Mouse (Mus musculus) embryo, embryonic 11.5 days (tissue): Measurements from ENCODE around the gene Atrnl1.

Experiments
- DNase-seq: peaks from one replicate; pipeline ENCODE4 v3.0.0-alpha.2; 2012; ENCODE audit warnings: low read depth, low spot score

The Atrnl1 gene

DNA sequence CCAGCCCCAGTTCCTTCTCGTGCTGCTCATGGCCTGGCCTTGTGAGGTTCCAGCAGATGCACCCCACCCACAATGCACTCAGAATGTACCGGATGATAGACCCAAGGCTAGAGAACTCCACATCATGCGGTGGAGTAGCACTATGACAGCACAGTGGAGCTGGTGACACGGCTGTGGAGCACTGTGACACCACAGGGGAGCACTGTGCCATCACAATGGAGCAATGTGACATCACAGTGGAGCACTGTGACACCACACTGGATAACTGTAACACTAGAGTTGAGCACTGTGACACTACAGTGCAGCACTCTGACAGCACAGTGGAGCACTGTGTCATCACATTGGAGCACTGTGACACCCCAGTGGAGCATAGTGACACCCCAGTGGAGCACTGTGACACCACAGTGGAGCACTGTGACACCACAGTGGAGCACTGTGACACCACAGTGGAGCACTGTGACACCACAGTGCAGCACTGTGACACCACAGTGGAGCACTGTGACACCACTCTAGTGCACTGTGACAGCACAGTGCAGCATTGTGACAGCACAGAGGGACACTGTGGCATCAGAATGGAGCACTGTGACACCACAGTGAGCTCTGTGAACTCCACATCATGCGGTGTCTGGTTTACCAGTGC is 502.4 kb downstream of the Atrnl1 start:
- DNase-seq = no peak

DNA sequence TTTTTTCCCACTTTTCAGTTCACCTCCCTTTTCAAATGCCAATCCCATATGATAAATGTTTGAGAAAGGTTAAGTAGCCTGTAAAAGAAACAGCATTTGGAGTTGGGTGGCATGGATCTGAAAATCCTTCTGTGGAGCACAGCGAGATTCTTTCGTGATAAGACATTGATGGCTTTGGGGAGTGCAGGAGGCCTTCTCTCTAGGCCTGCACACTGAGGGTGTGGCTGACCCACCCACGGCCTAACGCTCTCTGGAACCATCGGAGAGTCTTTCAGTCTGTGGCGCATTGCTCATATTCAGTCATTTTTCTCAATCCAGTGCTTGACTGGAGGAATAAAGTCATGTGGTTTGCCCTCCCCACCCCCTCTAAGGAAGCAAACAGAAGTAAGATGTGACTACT is 506.8 kb downstream of the Atrnl1 start:
- DNase-seq = no peak

DNA sequence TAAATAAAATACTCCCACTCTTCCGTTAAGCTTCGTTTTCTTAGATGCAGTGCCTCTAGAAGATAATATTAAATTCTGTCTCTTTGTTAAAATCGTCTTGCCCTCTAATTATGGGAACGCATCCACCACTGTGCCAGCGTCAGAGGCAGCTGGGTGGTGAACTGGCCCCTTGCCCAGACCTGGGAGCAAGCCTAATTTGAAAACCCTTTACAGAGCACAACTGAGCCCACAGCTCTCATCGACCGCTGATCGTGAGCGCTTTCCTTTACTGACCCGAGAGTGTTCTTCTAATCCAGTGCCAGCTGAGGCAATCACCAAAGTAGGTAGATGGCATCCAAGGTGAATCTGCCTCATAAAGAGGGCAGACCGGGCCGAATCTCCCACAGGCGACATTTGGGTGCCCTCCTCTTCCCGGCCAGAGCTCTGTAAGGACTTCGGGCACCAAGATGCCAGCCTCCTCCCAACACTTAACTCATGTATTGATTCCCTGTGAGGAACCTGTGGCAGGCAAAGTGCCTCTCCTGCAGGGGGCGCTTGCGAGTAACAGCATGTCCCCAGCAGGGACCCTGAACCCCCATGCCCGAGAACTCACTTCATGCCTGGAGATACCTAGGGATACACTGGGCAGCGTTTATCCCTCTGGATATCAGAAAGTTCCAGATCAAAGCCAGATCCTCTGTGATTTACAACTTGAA is 507.5 kb downstream of the Atrnl1 start:
- no peak for DNase-seq

DNA sequence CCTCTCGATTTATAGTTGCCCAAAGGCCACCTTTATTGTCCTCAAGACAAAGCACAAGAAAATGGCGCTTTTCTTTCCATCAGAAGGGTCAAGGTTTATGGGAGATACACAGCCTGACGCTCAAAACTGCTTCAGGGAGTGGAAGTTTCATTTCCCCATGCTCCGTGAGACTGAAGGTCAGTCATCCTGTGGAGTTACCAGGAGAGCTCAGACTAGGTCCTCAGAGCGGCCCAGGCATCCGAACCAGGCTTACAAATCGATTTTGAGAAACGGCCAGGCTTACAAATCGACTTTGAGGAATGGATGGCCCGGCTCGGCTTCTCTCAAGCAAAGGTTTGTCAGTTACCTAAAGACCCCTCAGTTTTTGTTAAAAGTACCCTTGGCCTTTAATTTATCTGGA is 508.0 kb downstream of the Atrnl1 start:
- DNase-seq = no peak

DNA sequence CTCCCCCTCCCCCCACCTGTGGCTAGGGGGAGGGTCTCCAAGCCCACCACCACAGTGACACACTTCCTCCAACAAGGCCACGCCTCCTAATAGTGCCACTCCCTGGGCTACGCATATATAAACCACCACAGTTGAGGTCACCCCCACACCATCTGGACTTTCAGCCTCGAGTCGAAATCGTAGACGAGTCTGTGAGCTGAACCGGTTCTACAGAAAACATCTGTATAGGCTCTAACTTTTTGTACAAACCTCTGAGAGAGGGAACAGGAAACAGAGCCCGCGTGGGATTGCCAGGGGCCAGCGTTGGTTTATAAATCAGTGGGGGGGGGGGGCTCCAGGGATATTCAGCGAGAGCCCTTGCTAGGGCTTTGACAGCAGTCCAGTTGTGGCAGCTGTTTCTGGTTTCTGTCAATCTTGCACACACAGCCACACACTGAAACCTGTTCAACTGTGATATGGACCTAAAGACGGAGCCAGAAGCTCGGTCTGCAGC is 508.9 kb downstream of the Atrnl1 start:
- peak; percentile 50 for DNase-seq

DNA sequence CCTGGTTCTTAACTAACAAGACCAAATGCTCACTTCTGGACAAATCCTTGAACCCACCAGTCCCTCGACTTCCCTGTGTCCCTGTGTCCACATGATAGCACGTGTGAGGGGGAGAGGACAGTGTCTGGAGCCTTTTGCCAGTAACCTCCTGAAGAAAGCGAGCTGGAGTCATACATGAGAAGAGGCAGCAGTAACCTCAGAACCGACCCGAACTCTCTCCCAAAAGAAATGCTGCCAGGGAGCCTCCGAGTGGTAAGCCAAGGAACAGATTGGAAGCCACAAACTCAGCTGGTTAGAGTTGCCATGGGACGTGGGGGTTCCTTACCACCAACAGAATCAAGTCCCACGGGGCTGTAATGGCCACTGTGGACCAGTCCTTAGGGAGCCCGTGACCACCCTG is 509.8 kb downstream of the Atrnl1 start:
- DNase-seq = no peak

DNA sequence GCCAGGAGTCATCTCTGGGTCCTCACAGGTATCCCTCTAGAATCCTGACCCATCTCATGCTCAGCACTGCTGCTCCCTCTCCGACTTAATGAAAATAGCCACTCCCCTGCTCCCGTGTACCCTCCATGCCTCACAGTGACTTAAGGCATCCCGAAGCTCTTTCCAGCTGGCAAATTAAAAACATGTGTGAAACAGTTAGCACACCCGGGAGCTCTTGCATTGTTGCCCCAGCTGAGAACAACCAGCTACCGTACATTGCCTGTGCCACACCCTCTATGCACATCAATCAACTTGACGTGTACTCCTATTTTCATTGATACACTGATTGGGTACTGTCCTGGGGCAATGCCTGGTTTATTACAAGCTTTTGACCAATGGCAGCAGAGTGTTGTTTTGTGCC is 510.8 kb downstream of the Atrnl1 start:
- no peak for DNase-seq

DNA sequence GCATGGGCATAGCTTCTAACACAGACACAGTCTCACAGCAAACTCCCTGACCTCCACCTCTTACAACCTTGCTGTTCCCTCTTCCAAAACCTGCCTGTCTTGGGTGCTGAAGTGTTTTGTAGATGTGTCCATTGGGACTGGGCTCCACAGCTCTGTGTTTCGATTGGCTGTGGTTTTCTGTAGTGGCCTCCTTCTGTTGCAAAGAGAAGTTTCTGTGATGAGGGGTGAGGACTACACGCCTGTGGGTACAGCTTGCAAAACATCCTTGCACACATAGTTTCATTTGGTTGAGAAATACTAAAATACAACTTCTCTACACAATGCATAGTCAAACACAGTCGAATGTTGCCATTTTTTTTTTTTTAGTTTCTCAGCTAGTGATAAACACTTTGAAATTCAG is 512.8 kb downstream of the Atrnl1 start:
- no peak for DNase-seq

DNA sequence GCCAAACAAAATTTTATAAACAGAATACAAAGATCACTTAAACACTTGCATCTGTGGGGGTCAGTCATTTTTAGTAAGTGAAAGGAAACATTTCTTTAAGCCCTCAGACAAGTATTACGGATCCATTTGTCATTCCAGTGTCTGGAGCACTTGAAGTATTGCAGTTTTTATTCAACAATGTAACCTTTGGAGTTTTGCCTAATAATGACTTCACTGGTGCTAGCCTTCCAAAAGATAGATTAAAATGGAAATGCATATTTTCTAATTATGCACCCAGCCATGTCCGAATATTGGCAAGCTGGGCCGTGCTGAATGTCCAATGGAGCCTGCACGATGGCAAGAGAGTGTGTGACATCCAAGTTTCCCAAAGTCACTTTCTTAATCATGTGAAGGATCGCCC is 513.7 kb downstream of the Atrnl1 start:
- no peak for DNase-seq

DNA sequence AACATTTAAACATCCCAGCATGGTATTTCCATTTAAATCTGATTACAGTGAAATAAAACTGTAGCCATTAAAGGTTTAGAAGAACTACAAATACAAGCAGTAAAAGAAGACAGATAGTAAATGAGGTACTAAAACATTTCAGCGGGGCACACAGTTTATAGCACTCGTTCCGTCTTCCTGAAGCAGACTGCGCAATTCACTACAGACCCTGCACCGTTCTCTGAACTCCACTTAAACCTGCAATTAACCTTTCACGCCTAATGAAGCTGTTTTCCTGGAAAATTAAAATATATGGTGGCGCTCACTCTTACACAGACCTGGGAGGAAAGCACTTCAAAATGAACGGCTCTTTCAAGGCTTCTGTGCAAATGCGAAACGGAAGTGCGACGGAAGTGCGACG is 514.2 kb downstream of the Atrnl1 start:
- no peak for DNase-seq

DNA sequence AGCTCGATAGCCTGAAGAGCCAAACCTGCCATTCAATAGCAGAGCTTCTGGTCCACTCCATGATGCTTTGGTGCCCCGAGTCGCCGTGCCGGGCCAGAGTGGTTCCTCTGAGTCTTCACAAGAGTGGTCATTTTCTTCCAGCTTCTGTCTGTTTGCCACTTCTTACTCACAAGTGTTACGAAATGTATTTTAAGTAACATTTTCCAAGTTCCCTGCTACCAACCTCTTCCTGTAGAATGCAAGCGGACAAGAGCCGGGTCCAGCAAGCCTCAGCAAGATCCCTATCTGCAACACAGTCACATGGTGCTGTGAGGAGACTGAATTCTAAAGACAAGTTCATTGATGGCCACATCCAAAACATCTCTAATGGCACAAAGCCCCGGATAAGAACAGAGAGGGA is 521.1 kb downstream of the Atrnl1 start:
- DNase-seq = no peak

DNA sequence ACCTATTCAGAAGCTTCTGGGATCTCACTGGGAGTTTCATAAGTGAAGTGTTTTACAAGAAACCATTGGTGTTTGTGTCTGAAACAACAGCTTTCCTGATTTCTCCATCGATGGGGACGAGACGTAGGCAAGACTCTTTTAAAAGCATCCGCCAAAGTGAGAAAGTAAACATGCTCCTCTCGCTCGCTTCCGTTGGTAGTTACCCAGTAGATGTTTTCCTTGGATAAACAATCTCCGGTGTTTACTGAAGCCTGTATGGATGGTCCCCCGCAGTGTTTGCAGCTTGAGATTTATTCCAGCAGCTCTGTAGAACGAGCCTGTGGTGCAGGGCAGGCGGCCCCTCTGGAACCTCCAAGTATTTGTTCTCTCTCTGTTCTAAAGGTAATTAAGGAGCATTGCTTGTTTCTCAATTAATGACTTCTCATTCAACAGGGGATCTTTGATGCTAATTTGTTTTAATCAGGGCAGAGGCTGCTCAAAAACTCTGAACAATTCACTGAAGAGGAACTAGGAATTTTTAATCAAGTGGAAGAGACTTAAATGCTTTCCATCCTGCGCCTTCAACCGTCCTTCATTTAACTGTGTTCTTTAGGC is 529.5 kb downstream of the Atrnl1 start:
- DNase-seq = no peak

DNA sequence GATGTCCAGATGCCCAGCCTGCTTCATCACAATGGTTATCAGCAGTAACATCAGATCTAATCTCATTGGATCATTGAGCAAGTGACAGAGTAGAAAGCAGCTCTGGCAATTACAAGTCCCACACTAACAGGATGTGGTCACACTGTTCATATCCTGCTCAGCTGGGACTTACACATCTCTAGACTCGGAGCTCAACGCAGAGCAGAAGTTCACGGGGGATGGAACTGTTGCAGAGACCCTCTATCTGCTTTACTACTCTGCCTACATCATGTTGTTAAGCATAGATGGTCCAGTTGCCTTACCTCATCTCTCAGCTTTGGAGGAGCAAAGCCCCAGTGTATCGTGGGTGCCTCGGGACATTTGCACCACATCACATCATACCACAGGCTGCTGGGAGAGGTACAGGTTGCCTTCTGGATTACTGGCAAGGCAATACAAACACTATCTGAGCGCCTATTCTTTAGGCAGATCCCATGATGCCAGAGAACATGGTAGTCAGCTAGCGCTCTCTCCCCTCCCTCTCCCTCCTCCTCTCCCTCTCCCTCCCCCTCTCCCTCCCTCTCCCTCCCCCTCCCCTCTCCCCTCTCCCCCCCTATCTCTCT is 533.1 kb downstream of the Atrnl1 start:
- DNase-seq = no peak

DNA sequence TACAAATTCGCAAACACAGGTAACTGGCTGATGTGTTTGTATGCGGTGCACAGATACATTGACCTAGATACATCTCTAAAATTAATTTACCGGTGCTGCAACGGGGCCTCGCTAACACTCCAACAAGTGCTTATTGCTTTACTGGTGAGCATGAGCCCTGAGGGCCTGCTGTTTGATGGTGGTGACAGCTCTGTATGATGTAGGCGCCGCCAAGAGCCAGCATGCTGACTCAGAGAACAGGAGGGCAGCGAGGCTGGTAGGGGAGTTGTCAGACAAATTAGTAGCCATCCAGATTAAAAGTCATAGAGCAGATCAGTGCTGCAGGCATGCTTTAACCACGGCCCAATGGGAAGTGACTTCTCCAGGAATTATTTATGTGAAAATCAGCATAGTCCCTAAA is 534.7 kb downstream of the Atrnl1 start:
- no peak for DNase-seq

DNA sequence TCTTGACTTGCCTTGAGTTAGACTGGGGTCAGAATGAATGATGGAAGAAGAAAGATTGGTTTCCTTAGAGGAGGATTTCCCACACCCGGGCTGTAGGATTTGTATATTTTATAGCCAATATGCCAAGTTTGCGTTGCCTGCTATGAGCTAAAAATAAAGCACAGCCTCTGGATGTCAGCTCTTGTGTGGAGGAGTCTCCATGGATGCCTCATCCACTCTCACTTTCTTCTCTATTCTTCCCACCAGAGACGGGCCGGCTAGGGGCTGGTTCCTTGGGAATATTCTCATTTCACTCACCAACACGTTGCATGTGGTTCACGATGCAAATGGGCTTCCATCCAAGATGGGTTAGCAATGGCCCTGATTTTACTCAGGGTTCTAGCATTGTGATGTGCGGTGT is 540.4 kb downstream of the Atrnl1 start:
- no peak for DNase-seq

DNA sequence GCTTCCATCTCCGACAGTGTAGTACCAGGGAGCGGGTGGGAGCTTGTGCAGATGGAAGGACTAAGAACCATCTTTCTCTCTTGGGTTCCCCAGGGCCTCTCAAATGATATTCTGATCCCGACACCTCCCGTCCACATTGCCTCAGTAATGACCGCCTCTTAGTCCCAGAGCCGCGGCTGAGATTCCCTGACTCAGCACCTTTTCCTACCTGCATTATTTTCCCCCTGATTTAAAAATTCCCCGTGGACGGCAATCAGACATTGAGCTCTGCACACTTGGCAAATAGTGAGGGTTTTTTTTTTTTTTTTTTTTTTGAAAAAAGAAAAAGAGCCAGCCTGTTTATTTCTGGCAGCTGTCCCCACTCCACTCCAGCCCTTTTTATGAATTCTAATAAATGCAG is 550.7 kb downstream of the Atrnl1 start:
- DNase-seq = no peak

DNA sequence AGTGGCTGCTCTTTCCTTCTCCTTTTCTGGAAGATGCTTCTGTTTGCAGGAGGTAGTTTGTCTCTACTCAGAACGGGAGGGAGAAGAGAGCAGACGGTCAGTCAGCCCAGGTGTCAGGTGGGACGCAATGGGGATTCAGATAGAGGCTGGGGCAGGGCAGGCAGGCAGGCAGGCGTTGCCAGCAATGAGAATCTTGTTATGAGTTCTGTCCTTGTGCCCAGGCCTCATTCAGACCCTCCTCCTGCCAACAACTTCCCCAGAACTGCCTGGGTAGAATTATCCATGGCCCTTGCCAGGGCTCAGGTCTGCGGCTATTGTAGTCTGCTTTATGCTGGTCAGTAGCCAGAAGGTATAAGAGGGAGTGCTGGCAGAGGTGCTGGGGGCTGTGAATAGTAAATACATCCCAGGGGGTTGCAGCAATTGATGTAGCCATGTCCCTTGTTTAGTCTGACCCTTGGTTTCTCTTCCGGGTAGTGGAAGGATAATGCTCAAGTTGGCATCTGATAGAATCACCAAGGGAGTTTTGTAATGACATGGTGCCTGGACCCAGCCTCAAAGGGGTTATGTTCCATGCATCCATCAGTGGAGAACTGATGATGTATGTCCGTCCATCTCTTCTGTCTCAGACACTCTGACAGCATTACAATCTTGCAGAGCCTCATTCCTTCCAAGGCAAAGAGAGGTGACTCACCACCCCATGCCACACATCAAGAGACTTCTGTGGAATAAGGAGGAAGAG is 554.2 kb downstream of the Atrnl1 start:
- no peak for DNase-seq

DNA sequence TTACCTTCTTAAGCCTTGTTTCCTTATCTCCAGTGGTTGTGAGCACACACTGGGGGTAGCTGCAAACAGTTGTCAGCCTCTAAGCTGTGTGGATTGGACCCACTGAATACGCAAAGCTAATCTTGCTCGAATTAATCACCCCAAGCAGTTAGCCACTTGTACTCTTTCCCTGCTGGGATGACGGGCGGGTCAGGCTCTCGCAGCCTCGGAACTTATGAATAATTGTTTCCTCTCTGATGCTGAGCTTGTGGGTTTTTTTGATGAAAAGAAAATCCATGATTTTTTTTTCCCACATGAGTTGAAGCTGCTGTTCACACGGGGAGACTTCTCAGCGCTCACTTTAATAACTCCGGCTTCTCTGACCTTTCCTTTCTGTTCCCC is 554.8 kb downstream of the Atrnl1 start:
- DNase-seq = no peak

DNA sequence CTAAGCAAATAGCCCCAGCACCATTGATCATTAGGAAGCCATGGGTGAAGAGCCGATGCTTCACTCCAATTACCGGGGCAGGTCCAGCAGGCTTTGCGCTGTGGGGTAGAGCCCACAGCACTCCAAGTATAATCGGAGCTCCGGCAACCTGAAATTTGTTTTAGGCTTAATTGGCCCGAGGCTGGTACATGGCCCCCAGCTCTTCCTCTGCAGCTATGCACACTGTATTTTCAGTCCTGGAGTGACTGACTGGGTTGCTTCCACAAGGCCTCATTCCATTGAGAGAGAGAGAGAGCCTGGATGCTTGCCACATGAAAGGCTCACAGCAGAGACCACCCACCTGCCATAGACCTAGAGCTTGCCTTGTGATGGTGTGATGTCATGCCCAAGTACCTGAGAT is 555.3 kb downstream of the Atrnl1 start:
- no peak for DNase-seq

DNA sequence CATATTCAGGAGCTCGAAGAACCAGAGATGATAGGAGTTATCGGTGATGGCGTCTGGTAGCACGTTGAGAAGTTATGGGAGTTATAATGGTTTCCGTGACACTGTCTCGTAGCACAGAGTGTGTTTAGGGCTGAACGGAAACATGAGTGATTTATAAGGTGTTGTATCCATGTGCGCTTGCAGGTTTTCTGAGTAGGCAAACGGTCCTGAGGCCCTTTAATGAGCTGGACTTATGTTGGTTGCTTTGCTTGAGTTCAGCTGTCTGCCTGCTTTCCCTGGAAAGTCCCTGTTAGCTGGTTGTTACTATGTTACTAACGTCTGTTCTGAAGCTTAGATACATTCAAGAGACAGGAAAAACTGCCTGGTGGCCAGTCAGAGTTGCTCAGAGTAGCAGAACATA is 567.6 kb downstream of the Atrnl1 start:
- no peak for DNase-seq

DNA sequence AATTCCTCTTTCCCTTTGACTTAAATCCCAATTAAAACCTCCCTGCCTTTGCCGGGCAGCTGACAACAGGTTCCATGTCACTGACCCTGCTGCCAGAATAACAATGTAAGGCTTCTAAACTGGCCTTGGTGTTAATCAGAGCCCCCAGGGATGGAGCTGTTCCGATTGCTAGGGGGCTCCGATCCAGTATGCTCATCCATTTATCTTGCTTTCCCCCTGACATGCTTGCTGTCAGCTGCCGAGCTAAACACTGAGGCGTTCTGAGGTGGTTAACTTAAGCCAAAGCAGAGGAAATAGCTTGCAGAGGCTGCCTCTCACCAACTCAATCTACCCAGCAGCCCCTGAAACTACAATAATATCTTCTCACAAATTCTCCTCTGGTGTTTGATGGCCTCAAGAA is 569.9 kb downstream of the Atrnl1 start:
- no peak for DNase-seq
